Mouse (Mus musculus): Measurements from ENCODE around the gene Slc5a10. TPM values are rescaled to one million over a fixed set of nuclear protein-coding genes. Genes with fewer than 3 reads are reported as not detected.

Slc5a10 gene
- 0.02 TPM in 1 of 2 replicates, not detected in the other for polyA plus RNA-seq (2012; rRNA removed)

DNA sequence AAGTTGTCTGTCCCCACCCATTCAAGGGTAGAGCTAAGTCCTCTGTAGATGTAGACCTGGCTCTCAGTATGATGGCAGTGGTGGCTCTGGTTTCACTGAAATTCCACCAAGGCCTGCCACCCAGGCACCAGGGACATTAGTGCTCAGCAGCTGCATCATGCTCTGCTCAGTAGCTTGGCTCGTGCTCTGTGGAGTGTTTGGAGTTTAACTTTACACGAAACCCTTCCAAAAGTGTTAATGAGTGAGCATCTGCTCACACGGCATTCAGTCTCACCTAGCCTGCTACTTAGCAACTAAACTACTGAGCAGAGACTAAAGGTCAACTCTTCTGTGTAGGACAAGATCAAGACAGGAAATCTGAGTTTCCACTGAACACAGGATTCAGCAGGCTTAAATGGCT is at the start of gene Slc5a10:
TSS of gene Slc5a10 (minus strand) at position 191 of the 400 bp plus-strand sequence.

DNA sequence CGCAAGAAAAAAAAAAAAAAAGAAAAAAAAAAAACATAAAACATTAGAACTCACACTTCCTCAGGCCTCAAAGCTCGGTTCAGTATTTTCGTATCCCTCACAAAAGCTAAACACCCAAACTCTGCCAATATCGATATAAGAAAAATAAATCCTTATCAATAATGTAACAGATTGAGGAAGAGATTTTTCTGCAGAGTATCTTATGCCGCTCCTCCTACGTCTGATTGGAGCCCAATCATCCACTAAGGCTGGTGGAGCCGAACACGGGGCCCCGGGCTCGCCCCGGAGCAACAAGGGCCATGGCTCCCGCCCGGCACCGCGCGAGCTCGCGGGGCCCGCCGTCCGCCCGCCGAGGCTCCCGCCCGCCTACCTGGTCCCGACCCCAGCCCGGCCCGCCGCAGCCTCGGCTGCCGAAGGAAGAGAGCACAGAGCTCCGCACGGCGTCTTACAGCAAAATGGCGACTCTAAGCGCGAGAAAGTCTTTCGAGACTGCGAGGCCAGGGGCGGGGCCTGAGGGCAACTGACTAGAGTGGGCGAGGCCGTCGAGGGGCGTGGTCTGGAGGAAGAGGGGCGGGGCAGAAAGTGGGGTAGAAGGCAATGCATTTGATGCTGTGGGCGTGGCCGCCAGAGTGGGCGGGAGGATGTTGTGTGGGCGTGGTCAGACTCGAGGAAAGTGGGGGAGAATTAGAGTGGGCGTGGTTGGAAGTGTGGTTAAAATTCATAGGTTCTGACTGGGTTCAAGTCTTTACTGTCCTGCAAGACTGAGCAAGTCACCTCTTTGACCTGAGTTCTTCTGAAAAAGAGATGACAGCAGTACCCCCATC is 41.2 kb upstream of the Slc5a10 start, which contains the start of gene Prpsap2:
TSS of gene Prpsap2 (minus strand) at position 505 of the 824 bp plus-strand sequence.

DNA sequence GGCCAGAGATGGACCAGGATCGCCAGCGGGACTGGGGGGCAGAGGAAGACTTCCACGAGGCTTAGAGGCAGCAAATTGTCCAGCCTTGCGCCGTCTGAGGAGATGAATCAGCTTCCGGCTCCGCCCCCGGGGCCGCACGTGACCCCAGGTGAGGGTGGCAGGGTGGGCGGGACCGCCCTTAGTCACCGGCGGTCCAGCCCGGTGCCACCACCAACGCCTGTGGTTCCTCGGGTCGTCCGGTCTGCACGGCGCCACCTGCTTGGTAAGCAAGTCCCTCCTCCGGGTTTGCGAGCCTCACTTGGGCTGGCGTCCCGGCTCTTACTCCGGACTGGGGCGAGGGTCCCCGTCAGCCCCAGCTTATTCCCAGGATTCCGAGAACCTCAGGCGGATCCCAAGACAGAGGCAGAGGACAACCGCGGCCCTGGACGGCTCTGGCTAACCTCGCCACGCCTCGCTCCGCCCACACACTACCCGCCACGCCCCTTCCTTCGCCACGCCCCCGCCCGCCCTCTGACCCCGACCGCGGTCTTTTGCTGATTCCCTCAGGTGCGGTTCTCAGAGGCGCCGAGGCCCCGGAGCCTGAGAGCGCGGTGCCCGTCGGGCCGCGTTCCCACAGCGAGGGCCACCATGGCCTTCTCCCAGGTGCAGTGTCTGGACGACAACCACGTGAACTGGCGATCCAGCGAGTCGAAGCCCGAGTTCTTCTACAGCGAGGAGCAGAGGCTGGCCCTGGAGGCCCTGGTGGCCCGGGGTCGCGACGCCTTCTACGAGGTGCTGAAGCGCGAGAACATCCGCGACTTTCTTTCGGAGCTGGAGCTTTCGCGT is 36.5 kb downstream of the Slc5a10 start, which contains the start of gene Fam83g:
TSS of gene Fam83g (plus strand) at position 185 of the 825 bp plus-strand sequence.

DNA sequence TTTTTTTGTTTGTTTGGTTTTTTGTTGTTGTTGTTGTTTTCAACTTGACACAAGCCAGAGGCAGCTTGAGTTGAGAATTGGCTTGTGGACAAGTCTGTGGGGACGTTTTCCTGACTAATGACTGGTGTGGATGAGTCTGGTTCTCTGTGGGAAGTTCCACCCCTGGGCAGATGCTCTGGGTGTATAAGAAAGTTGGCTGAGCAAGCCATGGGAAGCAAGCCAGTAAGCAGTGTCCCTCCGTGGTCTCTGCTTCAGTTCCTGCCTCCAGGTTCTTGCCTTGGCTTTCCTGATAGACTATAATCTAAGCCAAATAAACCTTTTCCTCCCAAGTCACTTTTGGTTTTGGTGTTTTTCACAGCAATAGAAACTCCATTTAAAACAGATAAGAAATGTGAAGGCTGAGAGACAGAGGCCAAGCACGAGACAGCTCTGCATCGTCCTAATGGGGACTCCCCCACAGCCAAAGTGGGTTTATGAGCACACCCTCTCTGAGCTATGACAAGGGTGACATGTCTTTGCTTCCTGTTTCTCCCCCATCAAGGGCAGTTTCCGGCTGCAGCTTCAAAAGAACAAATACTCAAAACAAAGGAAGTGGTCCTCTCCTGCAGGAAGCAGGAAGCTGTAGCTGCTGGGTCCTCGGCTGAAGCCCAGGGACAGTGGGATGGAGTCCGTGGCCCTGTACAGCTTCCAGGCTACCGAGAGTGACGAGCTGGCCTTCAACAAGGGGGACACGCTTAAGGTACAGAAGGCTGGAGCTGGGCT is 67.8 kb downstream of the Slc5a10 start, which contains the start of gene Grap:
TSS of gene Grap (plus strand) at position 580 of the 762 bp plus-strand sequence.

Other genes starting within 250 kb of the Slc5a10 start
- 65.6 and 232 TPM in 2 replicates for gene Mfap4, start 235.4 kb downstream of the Slc5a10 start, polyA plus RNA-seq (2012; rRNA removed)
- gene Mapk7, start 226.4 kb downstream of the Slc5a10 start, polyA plus RNA-seq (2012; rRNA removed), result 96.4 and 120 TPM in 2 replicates
- 48.2 and 53.7 TPM in 2 replicates for gene B9d1, start 215.7 kb downstream of the Slc5a10 start, polyA plus RNA-seq (2012; rRNA removed)
- gene Epn2, start 141.1 kb downstream of the Slc5a10 start, polyA plus RNA-seq (2012; rRNA removed), result 25.4 and 27.5 TPM in 2 replicates
- gene Grap, start 67.6 kb downstream of the Slc5a10 start, polyA plus RNA-seq (2012; rRNA removed), result 4.3 and 4.9 TPM in 2 replicates
- gene Fam83g, start 36.7 kb downstream of the Slc5a10 start, polyA plus RNA-seq (2012; rRNA removed), result 0.42 and 0.68 TPM in 2 replicates
- 53.3 and 64.6 TPM in 2 replicates for gene Prpsap2, start 41.3 kb upstream of the Slc5a10 start, polyA plus RNA-seq (2012; rRNA removed)
- gene Ulk2, start 134.2 kb upstream of the Slc5a10 start, polyA plus RNA-seq (2012; rRNA removed), result 18.4 and 34.1 TPM in 2 replicates
- 9.8 and 17.4 TPM in 2 replicates for gene Akap10, start 209.4 kb upstream of the Slc5a10 start, polyA plus RNA-seq (2012; rRNA removed)
- gene Specc1, start 235.9 kb upstream of the Slc5a10 start, polyA plus RNA-seq (2012; rRNA removed), result 16.1 and 18.4 TPM in 2 replicates

Data from central nervous system, embryonic 11.5 days (tissue).